Mouse (Mus musculus): Measurements from ENCODE around the gene Ces2g. TPM values are rescaled to one million over a fixed set of nuclear protein-coding genes. Genes with fewer than 3 reads are reported as not detected.

Gene Ces2g
- total RNA-seq (2023), result not detected

DNA sequence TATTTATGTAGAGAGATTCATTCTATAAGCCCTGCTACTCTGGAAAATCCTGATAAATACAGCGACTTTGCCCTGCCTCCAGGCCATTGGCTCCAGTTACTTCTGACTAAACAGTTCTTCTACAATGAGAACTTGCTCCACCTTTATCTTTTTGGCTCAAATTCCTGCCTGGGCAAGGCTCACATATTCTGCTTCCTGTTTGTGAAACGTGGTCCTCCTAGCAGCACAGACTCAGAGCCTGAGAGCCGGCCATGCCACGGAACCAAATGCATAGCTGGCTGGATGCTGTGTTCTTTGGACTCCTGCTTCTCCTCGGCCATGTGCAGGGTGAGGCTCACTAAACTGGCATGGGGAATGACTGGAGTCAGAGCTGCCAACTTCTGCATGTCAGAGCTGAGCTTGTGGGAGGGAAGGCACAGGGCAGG, at the start of gene Ces2g:
Ces2g (plus strand) TSS at position 182 of the 425 bp plus-strand sequence.

DNA sequence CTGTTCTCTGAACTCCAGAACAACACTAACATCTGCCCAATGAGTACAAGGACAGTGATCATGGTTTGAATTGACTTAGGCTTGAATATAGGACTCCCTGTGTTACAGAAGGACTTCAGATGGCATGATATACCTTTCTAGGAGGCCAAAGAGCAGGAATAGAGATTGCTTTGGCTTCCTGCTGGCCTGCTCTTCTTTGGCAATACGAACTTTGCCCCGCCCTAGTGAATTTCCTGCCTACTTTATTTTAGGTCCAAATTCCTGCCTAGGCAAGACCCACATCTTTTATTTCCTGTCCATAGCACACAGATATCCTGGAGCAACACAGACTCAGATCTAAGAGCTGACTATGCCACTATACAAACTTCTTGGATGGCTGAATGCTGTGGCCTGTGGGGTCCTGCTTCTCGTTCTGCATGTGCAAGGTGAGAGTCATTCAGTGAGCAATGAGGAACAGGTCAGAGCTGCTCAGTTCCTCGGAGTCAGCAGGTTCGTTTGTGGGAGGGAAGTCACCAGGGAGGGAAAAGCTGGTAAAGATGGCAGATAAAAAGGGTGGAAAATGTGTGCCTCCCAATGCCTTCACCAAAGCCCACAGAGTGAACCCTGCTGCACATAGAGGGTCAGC, 35.4 kb upstream of the Ces2g start, which contains the start of gene Ces2e:
Ces2e (plus strand) TSS at position 289 of the 625 bp plus-strand sequence.

DNA sequence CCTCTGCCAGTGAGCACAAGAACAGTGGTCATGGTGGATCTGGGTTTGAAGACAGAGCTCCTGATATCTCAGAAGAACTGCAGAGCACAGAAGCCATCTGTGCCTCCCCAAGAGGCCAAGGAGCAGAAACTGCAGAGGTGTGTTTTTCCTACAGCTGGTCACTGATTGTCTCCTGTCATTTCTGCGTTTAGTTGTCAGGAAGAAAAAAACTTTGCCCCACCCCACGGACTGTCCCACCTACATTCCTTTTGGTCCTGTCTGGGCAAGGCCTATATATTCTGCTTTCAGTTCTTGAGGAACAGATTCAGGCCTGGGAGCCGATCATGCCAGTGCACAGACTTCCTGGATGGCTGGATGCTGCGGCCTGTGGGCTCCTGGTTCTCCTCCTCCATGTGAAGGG, 14.5 kb upstream of the Ces2g start, which contains the start of gene Ces2f:
Ces2f (plus strand) TSS at position 301 of the 400 bp plus-strand sequence.

DNA sequence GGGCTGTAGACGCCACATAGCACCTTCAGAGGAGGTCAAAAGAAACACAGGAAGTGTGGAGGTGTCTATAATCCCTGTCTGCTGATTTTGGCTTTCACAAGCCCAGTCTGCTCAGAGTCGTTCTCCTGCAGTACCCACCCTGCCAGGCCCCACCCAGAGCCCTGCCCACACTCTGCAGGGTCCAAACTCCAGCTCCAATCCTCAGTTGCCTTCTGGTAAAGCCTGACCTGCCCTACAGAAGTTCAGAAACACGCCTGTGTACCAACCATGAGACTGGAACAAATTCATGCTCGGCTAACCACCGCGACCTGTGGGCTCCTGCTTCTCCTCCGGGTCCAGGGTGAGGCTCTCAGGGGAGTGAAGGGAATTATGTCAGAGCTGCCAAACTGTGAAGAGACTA, 39.1 kb downstream of the Ces2g start, which contains the start of gene Ces2h:
Ces2h (plus strand) TSS at position 268 of the 400 bp plus-strand sequence.

Other genes starting within 250 kb of the Ces2g start
- not detected for gene Ces2a, start 227.7 kb upstream of the Ces2g start, total RNA-seq (2023)
- not detected for gene Ces2b, start 130.1 kb upstream of the Ces2g start, total RNA-seq (2023)
- gene Ces2c, start 114.7 kb upstream of the Ces2g start, total RNA-seq (2023), result not detected
- gene Ces2e, start 35.5 kb upstream of the Ces2g start, total RNA-seq (2023), result not detected
- not detected for gene Ces2f, start 14.4 kb upstream of the Ces2g start, total RNA-seq (2023)
- gene Ces2h, start 39.1 kb downstream of the Ces2g start, total RNA-seq (2023), result not detected
- gene Ces3a, start 86.9 kb downstream of the Ces2g start, total RNA-seq (2023), result not detected
- not detected for gene Ces3b, start 122.0 kb downstream of the Ces2g start, total RNA-seq (2023)
- gene Ces4a, start 170.1 kb downstream of the Ces2g start, total RNA-seq (2023), result not detected
- 10 to 100 TPM; 79.9 to 88.1 TPM for gene Cbfb, start 209.0 kb downstream of the Ces2g start, total RNA-seq (2023)

Data from monocyte, adult 59 days (primary cell).